Mouse (Mus musculus) heart, adult 2 months (tissue): ENCODE measurements around the gene Arpc4.

ENCODE experiments used
- CTCF ChIP-seq: fragments of 200-600 bp; IDR thresholded peaks from 2 replicates; pipeline ENCODE4 v1.8.1; 2022; ENCODE audit warnings: antibody characterized with exemption, mild to moderate bottlenecking, moderate library complexity
- POLR2A ChIP-seq: fragments of 200-500 bp; IDR thresholded peaks from 2 replicates; pipeline ENCODE4 v1.6.1; 2011; ENCODE audit warnings: mild to moderate bottlenecking, low read depth, low read length, control low read depth; ENCODE audit not compliant: insufficient read depth

DNA sequence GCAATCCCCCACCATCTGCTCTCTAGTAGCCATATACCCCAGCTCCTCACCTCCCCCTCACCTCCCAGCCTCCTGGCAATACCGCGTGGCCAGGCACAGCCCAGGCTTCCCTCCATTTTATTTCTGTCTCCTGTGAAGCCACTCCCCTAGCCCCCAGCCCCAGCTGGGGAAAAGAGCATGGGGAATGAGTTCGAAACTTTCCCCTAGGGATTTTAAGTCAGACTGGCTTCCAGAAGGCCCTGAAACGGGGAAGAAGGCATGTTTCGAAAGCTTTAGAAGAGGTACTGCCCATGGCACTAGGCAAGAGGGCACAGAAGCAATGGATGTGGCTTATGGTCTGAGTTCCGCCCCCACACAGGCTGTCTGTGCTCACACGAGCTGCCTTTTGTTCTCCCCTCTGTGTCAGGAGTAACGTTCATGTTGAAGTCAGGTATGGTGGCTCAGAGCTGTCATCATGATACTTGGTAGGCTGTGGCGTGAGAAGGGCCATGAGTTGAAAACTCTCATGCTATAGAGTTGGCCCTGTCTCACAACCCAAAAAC lies 57.8 kb downstream of the Arpc4 start, which contains the start of gene Cidec:
- TF ChIP-seq POLR2A (no peak), CTCF (no peak)
